Mouse (Mus musculus) limb, embryonic 12.5 days (tissue): Measurements from ENCODE around the gene Anxa11. TPM values are rescaled to one million over a fixed set of nuclear protein-coding genes. Genes with fewer than 3 reads are reported as not detected.

Source experiments
- ATAC-seq: fragments of 200-750 bp; cut with Nextera tagmentation; 2 replicates; pipeline ENCODE4 v1.8.0; 2017; ENCODE audit warnings: low read depth, moderate TSS enrichment; ENCODE audit not compliant: insufficient number of reproducible peaks, insufficient read depth, low FRiP score, low TSS enrichment
- H3K27ac ChIP-seq: fragments of 300-500 bp; sonication (generic); 2 replicates; pipeline ENCODE4 v1.5.1; 2016; ENCODE audit warnings: mild to moderate bottlenecking, moderate library complexity
- H3K27me3 ChIP-seq: fragments of 300-500 bp; sonication (generic); 2 replicates; pipeline ENCODE4 v1.6.1; 2016; ENCODE audit warnings: mild to moderate bottlenecking, moderate library complexity
- H3K36me3 ChIP-seq: fragments of 300-500 bp; sonication (generic); 2 replicates; pipeline ENCODE4 v1.6.1; 2016; ENCODE audit warnings: mild to moderate bottlenecking, moderate library complexity
- H3K4me1 ChIP-seq: fragments of 300-500 bp; sonication (generic); replicated peaks from 2 replicates; pipeline ENCODE4 v1.6.1; 2016
- H3K4me2 ChIP-seq: fragments of 300-500 bp; sonication (generic); 2 replicates; pipeline ENCODE4 v1.6.1; 2016; ENCODE audit warnings: mild to moderate bottlenecking, moderate library complexity
- H3K4me3 ChIP-seq: fragments of 300-500 bp; sonication (generic); replicated peaks from 2 replicates; pipeline ENCODE4 v1.5.1; 2016; ENCODE audit warnings: mild to moderate bottlenecking
- H3K9ac ChIP-seq: fragments of 300-500 bp; sonication (generic); replicated peaks from 2 replicates; pipeline ENCODE4 v1.6.1; 2016; ENCODE audit warnings: mild to moderate bottlenecking, moderate library complexity
- H3K9me3 ChIP-seq: fragments of 300-500 bp; sonication (generic); 2 replicates; pipeline ENCODE4 v1.6.1; 2016; ENCODE audit warnings: mild to moderate bottlenecking, moderate library complexity
- WGBS: fragments of 180-500 bp; shearing (Covaris S2); methylation state at CpG from one replicate; pipeline ENCODE4 v1.1.7; 2016; 5-methylcytosine and 5-hydroxymethylcytosine counted together
- polyA plus RNA-seq: library from polyadenylated mRNA; unstranded; fragments of >200 nt; fragmentation: Nextera tagmentation; extraction: Ambion mirVana; gene quantifications from 2 replicates; pipeline ENCODE4 v1.2.1, GENCODE M21; 2016

The Anxa11 gene
- polyA plus RNA-seq, 1 experiment from 2014 or later, result 6.2 TPM

GRCm38 (mm10) chr14:25853295-25853694 is 11.3 kb downstream of the Anxa11 start:
- Histone ChIP-seq H3K27ac (no peak overlapping the region), H3K4me3 (no peak overlapping the region), H3K4me1 (peaks cover 7% of the 10 kb centered on the region; the same call in 1 of the 2 replicates), H3K9ac (no peak overlapping the region), H3K9me3 (no peaks in the 10 kb centered on the region), H3K4me2 (no peak overlapping the region), H3K36me3 (no peaks in the 10 kb centered on the region), H3K27me3 (no peaks in the 10 kb centered on the region)
- WGBS, result 81% methylated on average over 6 of the region's 6 CpGs
- ATAC-seq, result no peak

- ATAC-seq, result no peak
- no peaks in the 10 kb centered on the region for H3K9me3 ChIP-seq
- H3K27me3 ChIP-seq, result no peaks in the 10 kb centered on the region
- no peak overlapping the region for H3K4me2 ChIP-seq
- H3K36me3 ChIP-seq, result no peaks in the 10 kb centered on the region
- H3K4me1 ChIP-seq, result peaks cover 7% of the 10 kb centered on the region; the same call in 1 of the 2 replicates
- no peak overlapping the region for H3K9ac ChIP-seq
- no peak overlapping the region for H3K4me3 ChIP-seq
- H3K27ac ChIP-seq, result no peak overlapping the region
- 89% methylated on average over 16 of the region's 16 CpGs for WGBS
Measured at GRCm38 (mm10) chr14:25853717-25854452, 11.9 kb downstream of the Anxa11 start.

- Histone ChIP-seq H3K4me2 (no peak overlapping the region), H3K9ac (no peak overlapping the region), H3K36me3 (no peaks in the 10 kb centered on the region), H3K27ac (no peak overlapping the region), H3K4me1 (peaks cover 12% of the 10 kb centered on the region), H3K4me3 (no peak overlapping the region), H3K27me3 (no peaks in the 10 kb centered on the region), H3K9me3 (no peaks in the 10 kb centered on the region)
- 55% methylated on average over 8 of the region's 8 CpGs for WGBS
- no peak for ATAC-seq
Measured at GRCm38 (mm10) chr14:25855241-25855885, 13.4 kb downstream of the Anxa11 start.

- Histone ChIP-seq H3K27ac (no peak overlapping the region), H3K36me3 (no peaks in the 10 kb centered on the region), H3K4me2 (no peak overlapping the region), H3K4me1 (peaks cover 12% of the 10 kb centered on the region), H3K9ac (no peak overlapping the region), H3K27me3 (no peaks in the 10 kb centered on the region), H3K4me3 (no peak overlapping the region), H3K9me3 (no peaks in the 10 kb centered on the region)
- no peak for ATAC-seq
- WGBS, result 62% methylated on average over 3 of the region's 3 CpGs
Measured at GRCm38 (mm10) chr14:25857168-25857621, 15.2 kb downstream of the Anxa11 start.

GRCm38 (mm10) chr14:25857940-25858339 is 16.0 kb downstream of the Anxa11 start:
- Histone ChIP-seq H3K4me3 (no peak overlapping the region), H3K4me2 (no peak overlapping the region), H3K4me1 (peaks cover 12% of the 10 kb centered on the region), H3K9me3 (no peaks in the 10 kb centered on the region), H3K9ac (no peak overlapping the region), H3K27ac (no peak overlapping the region), H3K36me3 (no peaks in the 10 kb centered on the region), H3K27me3 (no peaks in the 10 kb centered on the region)
- ATAC-seq, result no peak
- WGBS, result 86% methylated on average over 8 of the region's 8 CpGs

GRCm38 (mm10) chr14:25861771-25862530 is 20.0 kb downstream of the Anxa11 start:
- WGBS, result 90% methylated on average over 13 of the region's 13 CpGs
- H3K9me3 ChIP-seq, result no peaks in the 10 kb centered on the region
- H3K9ac ChIP-seq, result no peak overlapping the region
- no peaks in the 10 kb centered on the region for H3K27me3 ChIP-seq
- no peaks in the 10 kb centered on the region for H3K36me3 ChIP-seq
- ATAC-seq, result no peak
- peaks cover 15% of the 10 kb centered on the region for H3K4me1 ChIP-seq
- no peak overlapping the region for H3K27ac ChIP-seq
- H3K4me3 ChIP-seq, result no peak overlapping the region
- no peak overlapping the region for H3K4me2 ChIP-seq

DNA sequence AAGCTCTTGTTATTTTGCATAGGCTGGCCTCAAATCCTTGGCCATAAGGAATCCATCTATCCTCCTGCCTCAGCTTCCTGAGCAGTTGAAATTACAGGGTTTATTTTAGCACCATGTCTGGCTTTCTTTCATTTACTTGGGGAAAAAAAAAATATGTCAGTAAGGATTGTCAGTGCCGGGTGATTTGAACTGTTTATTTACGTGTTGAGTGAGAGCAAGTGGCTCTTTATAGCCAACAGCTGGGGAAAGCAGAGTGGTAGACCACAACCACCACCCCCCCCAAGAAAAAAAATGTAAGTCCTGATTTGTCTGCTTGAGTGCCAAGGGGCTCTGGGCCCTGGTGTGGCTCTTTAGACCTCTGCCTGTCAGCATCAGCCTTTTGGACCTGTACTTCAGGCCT is 21.8 kb downstream of the Anxa11 start:
- no peak for ATAC-seq
- Histone ChIP-seq H3K4me2 (no peak overlapping the region), H3K9me3 (no peaks in the 10 kb centered on the region), H3K27me3 (no peaks in the 10 kb centered on the region), H3K27ac (no peak overlapping the region), H3K36me3 (no peaks in the 10 kb centered on the region), H3K9ac (no peak overlapping the region), H3K4me1 (peaks cover 18% of the 10 kb centered on the region), H3K4me3 (no peak overlapping the region)
- 48% methylated on average over 2 of the region's 2 CpGs for WGBS

GRCm38 (mm10) chr14:25865251-25865650 is 23.3 kb downstream of the Anxa11 start:
- no peak for ATAC-seq
- Histone ChIP-seq H3K4me1 (peaks cover 26% of the 10 kb centered on the region), H3K9ac (no peak overlapping the region), H3K4me3 (no peak overlapping the region), H3K27me3 (no peaks in the 10 kb centered on the region), H3K27ac (no peak overlapping the region; the same call in 1 of the 2 replicates), H3K4me2 (no peak overlapping the region), H3K9me3 (no peaks in the 10 kb centered on the region), H3K36me3 (no peaks in the 10 kb centered on the region)
- whole genome bisulfite sequencing, result 62% methylated on average over 5 of the region's 5 CpGs

- Histone ChIP-seq H3K27ac (no peak overlapping the region), H3K9me3 (no peaks in the 10 kb centered on the region), H3K36me3 (no peaks in the 10 kb centered on the region), H3K9ac (no peak overlapping the region), H3K4me3 (no peak overlapping the region), H3K4me2 (no peak overlapping the region), H3K27me3 (no peaks in the 10 kb centered on the region), H3K4me1 (peaks cover 28% of the 10 kb centered on the region)
- ATAC-seq, result no peak
- WGBS, result 81% methylated on average over 6 of the region's 6 CpGs
Measured at GRCm38 (mm10) chr14:25866384-25866783, 24.4 kb downstream of the Anxa11 start.

DNA sequence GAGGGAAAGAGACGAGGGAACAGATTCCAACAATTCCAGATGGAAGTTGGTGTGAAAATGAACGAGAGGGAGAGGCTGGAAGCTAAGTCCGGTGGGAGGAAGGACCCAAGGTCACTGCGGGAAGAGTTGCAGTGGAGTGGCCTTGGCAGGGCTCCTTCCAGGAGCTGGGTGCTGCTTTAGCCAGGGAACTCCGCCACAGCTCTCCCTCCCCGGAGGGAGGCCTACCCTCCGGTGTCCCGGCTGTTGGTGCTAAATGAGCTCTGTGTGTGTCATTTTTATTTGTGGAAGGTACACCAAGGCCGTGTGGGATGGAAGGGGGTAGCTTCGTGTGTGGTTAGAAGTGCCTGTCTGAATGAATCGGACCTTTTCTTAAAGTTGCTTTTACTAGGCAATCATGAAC is 24.9 kb downstream of the Anxa11 start:
- 68% methylated on average over 11 of the region's 11 CpGs for WGBS
- H3K4me1 ChIP-seq, result peaks cover 28% of the 10 kb centered on the region
- no peaks in the 10 kb centered on the region for H3K36me3 ChIP-seq
- no peak overlapping the region for H3K4me2 ChIP-seq
- H3K4me3 ChIP-seq, result no peak overlapping the region
- no peaks in the 10 kb centered on the region for H3K27me3 ChIP-seq
- H3K27ac ChIP-seq, result no peak overlapping the region
- no peak overlapping the region for H3K9ac ChIP-seq
- no peaks in the 10 kb centered on the region for H3K9me3 ChIP-seq
- ATAC-seq, result no peak

- H3K9me3 ChIP-seq, result no peaks in the 10 kb centered on the region
- no peaks in the 10 kb centered on the region for H3K27me3 ChIP-seq
- H3K9ac ChIP-seq, result no peak overlapping the region
- no peak overlapping the region for H3K27ac ChIP-seq
- H3K36me3 ChIP-seq, result no peaks in the 10 kb centered on the region
- H3K4me2 ChIP-seq, result no peak overlapping the region
- WGBS, result 53% methylated on average over 6 of the region's 6 CpGs
- ATAC-seq, result no peak
- peaks cover 34% of the 10 kb centered on the region for H3K4me1 ChIP-seq
- no peak overlapping the region for H3K4me3 ChIP-seq
Measured at GRCm38 (mm10) chr14:25867834-25868233, 25.9 kb downstream of the Anxa11 start.
